Mouse (Mus musculus): Measurements from ENCODE around the gene Rcsd1.

- TF ChIP-seq CTCF (IDR thresholded peaks at IDR 0.05; ENCODE audit: extremely low read depth, insufficient read depth, low read length) (no peak), POLR2A (IDR thresholded peaks at IDR 0.05; ENCODE audit: extremely low read depth, insufficient read depth, low read length) (no peak)
These were observed 22.6 kb downstream of the Rcsd1 start for GRCm38 (mm10) chr1:165686963-165687362.
